Mouse (Mus musculus) T-helper 1 cell (primary cell): ENCODE data around the gene Ahnak.

Source experiments
- in situ Hi-C: fragments of 300-600 bp; cut with MboI, MseI; formaldehyde crosslinking; loops from one replicate; pipeline ENCODE4 v1.15.1; 2025; ENCODE audit warnings: high pct_unique_total_duplicates

Ahnak gene

DNA sequence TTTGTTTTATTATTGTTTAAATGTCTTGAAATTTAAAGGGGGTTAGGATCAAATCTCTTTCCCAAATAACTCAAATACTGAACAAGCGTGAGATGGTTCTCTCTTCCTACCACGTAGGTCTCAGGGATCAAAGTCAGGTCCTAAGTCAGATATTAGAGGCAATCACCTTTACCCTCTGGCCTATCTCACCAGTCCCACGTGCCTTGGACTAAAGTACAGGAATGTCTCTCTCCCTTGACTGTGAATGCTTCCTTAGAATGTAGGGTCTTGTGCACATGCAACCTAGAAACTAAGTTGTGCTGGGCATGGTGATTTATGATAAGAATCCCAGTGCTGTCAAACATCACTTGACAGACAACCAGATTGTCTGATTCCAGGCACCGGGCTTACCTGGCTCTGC, 50.2 kb downstream of the Ahnak start:
- in situ Hi-C loops: no loop called here

DNA sequence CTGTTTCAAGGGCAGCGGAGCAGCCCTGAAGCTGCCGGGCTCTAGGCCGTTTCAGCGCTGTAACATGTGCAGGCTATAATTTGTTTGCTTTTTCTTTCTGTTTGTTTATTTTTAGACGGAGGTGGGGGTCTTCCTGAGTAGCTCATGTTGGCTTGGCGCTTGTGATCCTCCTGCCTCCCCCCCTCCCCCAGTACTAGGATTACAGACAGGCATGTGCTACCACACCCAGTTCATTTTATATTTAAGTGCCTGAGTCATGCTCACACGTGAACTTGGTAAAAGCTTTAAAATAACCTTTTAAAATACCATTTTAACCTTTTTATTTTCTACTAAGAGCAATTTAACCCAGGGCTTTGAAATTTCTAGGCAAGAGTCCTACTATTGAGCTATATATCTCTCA, 50.8 kb downstream of the Ahnak start:
- in situ Hi-C loops: no loop called here

DNA sequence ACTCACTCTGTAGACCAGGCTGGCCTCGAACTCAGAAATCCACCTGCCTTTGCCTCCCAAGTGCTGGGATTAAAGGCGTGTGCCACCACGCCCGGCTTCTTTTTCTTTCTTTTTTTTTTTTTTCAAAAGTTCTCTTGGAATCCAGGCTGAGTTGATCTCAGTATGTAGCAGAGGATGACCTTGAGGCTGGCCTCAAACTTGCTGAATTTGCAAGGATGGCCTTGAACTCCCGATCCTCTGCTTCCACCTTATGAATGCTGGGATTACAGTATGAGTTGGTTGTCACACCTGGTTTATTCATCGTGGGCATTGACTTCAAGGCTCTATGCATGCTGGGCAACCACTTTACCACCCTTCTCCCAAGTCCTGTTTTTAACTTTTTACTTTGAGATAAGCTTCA, 51.6 kb downstream of the Ahnak start:
- in situ Hi-C loops: no loop called here

GRCm38 (mm10) chr19:9041074-9041473, 52.0 kb downstream of the Ahnak start:
- in situ Hi-C loops: no loop called here

GRCm38 (mm10) chr19:9043123-9043522, 54.0 kb downstream of the Ahnak start:
- in situ Hi-C loops: no loop called here

DNA sequence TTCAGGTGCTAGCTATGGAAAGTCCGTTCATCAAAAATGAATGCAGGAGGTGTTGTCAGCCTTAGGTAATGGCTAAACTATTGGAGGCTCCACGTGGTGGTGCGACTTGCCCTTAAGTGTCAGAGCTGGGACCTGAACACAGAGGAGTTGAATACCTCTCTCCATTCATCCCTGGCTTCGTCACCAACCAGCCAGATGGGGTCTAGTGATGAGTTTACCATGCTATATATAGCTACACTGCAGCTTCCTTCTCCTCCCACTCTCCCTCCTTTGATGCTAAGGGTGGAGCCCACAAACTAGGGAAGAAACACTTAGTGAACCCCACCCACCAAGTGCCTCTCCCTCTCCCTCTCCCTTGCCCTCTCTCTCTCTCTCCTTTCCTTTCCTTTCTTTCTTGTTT, 55.2 kb downstream of the Ahnak start:
- in situ Hi-C loops: no loop called here

GRCm38 (mm10) chr19:9047207-9047945, 58.3 kb downstream of the Ahnak start:
- in situ Hi-C loops: no loop called here

DNA sequence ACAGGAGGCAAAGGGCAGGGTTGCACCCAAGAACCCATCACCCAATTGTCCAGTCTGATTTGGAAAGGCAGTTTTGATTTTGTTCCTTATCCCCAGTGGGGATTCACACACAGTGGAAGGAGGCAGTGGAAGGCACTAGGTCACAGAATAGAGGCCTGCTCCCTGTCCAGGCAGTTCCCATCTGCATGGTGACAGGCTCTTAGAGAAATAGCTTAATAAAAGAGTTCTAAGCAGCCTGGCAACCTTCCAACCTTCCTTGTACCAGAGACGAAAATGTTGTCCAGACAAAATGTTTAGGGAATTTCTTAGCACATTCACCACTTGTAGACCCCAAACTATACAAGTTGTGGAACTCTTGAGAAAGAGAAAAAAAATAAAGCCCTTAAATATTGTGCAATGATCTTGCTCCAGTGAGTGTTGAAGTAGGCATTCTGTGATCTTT, 58.9 kb downstream of the Ahnak start:
- in situ Hi-C loops: no loop called here

- in situ Hi-C loops: no loop called here
Observed at GRCm38 (mm10) chr19:9048981-9049687, 60.0 kb downstream of the Ahnak start.

- in situ Hi-C loops: loop anchor here (5.0 kb wide), 1 partner anchor 58 kb away; no protein-coding TSS in a partner anchor
Observed at GRCm38 (mm10) chr19:9050294-9051229, 61.5 kb downstream of the Ahnak start.

DNA sequence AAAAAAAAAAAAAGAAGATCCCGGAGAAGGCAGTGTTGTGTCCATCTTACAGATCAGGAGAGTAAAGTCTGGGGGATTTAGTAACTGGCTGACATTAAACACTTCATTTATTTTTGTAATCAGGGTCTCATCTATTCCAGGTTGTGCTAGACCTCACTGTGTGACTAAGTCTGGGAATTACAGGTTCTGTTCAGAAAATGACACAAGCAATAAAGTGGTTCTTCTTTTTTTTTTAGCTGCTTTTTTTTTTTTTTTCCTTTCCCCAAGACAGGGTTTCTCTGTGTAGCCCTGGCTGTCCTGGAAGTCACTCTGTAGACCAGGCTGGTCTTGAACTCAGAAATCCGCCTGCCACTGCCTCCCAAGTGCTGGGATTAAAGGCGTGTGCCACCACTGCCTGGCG, 62.9 kb downstream of the Ahnak start:
- in situ Hi-C loops: loop anchor here (5.0 kb wide), 1 partner anchor 60 kb away; no protein-coding TSS in a partner anchor

GRCm38 (mm10) chr19:9052803-9053431, 63.8 kb downstream of the Ahnak start:
- in situ Hi-C loops: loop anchor here (5.0 kb wide), 1 partner anchor 61 kb away; no protein-coding TSS in a partner anchor

DNA sequence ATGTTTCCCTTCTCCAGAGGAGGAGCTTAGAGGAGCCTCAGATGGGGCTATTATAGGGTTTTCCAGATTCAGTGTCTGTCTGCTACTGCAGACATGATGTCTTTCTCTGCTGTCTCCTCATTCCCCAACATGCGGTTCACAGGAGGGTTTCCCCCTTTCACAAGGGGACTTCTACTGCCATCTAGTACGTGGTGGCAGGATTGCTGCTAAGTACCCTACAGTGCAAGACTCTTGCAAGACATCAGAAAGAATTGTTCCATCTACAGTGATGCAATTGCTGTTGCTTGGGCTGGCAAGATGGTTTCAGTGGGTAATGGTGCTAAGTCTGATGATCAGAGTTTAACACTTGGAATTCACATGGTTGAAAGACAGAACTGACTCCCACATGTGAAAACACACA, 66.1 kb downstream of the Ahnak start:
- in situ Hi-C loops: no loop called here

DNA sequence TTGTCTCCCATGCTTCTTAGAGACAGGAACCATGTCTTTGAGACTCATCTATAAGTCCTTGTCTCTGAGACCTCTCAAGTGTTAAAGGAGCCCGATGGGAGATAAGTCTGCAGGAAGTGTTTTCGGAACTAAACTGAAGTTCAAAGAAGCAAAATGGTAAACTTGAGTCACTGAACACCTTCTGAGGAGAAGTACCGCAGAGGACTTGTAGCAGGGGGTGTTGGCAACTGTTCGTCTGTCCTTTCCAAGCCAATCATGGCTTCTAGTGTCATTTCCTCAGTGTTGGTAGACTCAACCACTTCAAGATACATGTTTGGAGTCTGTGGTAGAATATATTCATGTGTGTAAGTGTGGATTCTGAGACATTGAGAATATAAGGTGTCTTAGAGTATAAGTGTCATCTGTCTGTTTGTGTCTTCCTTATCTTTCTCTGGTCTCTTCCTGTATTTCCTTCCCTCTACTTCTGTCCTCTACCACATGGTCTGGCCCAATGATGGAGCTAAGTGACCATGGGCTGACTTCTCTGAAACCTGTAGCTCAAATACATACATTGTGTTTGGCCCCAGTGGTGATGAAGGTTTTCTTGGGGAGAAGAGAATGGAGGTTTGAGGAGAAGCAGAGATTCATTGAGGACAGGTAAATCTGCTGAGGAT, 66.7 kb downstream of the Ahnak start:
- in situ Hi-C loops: no loop called here

DNA sequence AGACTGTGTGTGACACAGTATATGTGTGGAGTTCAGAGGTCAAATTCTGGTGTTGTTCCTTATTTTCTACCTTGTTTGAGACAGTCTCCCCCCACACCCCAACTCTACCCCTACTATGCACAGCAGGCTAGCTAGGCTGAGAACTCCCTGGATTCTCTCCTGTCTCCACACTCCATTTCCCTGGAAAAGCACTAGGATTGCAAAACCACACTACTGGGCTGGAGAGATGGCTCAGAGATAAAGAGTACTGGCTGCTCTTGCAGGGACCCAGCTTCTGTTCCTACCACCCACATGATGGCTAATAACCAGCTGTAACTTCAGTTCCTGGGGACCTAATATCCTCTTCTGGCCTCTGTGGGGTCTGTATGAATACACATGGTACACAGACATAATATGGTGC, 68.6 kb downstream of the Ahnak start:
- in situ Hi-C loops: no loop called here

DNA sequence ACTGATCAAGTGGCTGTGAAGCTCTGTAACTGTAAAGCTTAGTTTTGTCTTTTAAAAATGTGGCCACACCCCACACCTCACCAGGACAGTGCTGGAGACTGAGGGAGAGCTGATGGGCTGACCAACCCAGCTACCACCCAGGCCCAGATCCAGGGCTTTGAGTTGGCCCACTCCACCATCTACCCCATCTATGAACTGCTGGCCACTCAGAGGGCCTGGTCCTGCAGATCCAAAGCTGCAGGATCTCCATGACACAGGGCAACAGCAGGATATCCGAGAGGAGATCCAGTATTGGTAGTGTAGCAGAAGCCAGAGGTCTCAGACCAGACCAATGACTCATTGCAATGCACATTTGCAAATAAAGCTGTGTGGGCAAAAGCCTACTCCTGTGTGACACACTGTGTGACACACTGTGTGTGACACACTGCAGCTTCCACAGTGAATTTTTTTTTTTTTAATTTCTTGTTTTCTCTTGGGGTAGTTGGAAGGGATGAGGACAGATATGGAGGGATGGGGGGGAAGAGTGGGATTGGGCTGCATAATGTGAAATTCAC, 69.3 kb downstream of the Ahnak start:
- in situ Hi-C loops: no loop called here

DNA sequence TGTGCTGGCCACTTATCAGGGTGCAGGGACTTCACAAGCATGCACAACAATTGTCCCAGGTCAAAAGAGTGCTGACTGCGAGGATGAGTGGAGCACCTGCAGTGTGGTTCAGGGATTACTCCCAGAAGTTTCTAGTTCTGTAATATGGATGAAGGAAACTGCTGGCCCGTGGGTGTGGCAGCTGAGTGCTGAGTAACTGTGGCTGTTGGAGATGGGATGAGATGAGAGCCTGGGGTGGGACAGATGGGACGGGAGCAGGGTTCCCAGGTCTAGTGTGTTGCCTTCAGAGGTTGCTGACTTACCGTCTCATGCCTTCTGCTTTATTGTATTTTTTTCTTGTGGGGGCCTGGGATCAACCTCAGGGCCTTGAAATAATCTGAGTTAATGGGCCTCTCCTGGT, 69.9 kb downstream of the Ahnak start:
- in situ Hi-C loops: no loop called here

- in situ Hi-C loops: no loop called here
Observed at GRCm38 (mm10) chr19:9059391-9059790, 70.3 kb downstream of the Ahnak start.

DNA sequence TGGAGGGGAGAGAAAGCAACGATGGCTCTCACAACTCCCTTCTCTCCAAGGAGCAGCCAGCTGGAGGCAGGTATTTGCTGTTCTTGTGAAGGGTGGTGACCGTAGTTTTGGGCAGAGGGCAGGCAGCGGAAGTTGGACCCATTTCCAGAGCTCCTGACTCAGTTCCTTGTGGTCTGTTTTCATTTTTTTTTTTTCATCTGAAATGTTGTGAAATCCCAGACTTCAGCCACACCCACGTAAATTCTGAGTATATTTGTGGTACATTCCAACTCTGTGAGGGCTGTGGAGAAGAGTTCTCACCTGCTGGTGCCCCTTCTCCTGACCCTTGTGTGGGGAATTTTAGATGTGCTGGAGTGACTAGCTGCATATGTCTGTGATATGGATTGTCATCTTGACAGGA, 71.0 kb downstream of the Ahnak start:
- in situ Hi-C loops: no loop called here

DNA sequence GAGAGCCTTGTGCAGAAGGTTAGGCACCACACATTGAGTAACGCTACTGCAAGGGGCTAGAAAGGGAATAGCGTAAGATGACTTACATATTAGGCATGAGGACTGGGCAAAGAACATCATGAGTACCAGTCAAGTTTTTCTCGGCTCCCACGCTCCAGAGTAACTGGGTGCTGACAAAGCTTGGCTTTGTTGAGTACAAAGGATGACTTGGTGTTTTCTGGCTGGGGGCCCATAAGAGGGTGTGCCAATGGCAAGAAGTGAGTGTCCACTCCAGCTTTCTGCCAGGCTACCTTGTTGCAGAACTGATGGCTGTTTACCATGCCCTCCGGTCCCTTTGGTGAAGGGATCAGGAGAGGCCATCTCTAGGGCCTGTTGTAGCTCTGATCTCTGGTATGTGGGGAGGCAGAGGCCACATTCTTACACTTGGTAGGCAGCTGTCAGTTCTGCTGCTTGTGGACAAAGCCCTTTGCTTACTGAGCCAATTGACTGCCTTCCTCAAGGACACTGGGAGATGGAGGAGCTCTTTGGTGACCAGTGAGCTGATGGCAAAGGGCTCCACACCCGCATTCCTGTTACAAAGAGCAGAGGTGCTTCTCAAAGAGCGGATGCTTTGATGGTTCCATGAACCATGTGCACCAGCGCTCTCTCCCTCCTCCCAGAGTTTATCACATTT, 72.3 kb downstream of the Ahnak start:
- in situ Hi-C loops: no loop called here
